In genomic region chr16:35623026-35623425, GRCm38 (mm10) we compare ENCODE assay signal across 28 mouse cellular contexts.
DNase-seq lines count a peak whose midpoint lies in the region; ATAC-seq lines count a peak whose summit lies in the region.
"Had no signal": no experiment of that assay in that cellular context is flagged by ENCODE, and none has a peak within 500 bp of the region (broad histone marks: within the 10 kb centered on the region; RNA-seq: fewer than 3 reads in every experiment).

No protein-coding gene starts in this region.

- no peaks in the 10 kb centered on the region for H3K9me3 ChIP-seq in hindbrain, embryonic 12.5 days (replicated peaks)
- H3K9me3 ChIP-seq: embryonic facial prominence, embryonic 12.5 days; embryonic facial prominence, embryonic 15.5 days; forebrain, embryonic 10.5 days; forebrain, embryonic 12.5 days; G1E had no signal

- peak; percentile 80 for DNase-seq in heart, adult 11 months
- no peak for DNase-seq in heart, postnatal 14 days
- peak; percentile 45 for DNase-seq in retina, postnatal 1 day
- no peak for DNase-seq in retina, embryonic 14.5 days (ENCODE audit: low spot score)
- DNase-seq in brain, adult 2 months (ENCODE audit: low read depth, low spot score): peak; percentile 54
- DNase-seq: adrenal gland, adult 8-10 months; adrenal gland, postnatal 14 days; adrenal gland, postnatal 36 days; B cell, adult 2 months; cerebellum, adult 11 months; cerebellum, adult 18-20 months; cerebellum, adult 8-10 months; cerebellum, adult 9-11 months; cerebellum, postnatal 14 days; cerebellum, postnatal 36 days; embryo, embryonic 11 days had no signal

- H3K9ac ChIP-seq in hindbrain, embryonic 12.5 days: no peak overlapping the region
- H3K9ac ChIP-seq: embryonic facial prominence, embryonic 12.5 days; embryonic facial prominence, embryonic 15.5 days; forebrain, embryonic 12.5 days had no signal

- H3K27me3 ChIP-seq in hindbrain, embryonic 12.5 days: no peaks in the 10 kb centered on the region
- H3K27me3 ChIP-seq: embryonic facial prominence, embryonic 12.5 days; forebrain, embryonic 12.5 days; Patski had no signal

- intact Hi-C loops in heart, postnatal 14 days (cut with DNase I): no loop called here

- H3K27ac ChIP-seq in hindbrain, embryonic 12.5 days: no peak overlapping the region
- H3K27ac ChIP-seq: embryonic facial prominence, embryonic 12.5 days; embryonic facial prominence, embryonic 15.5 days; forebrain, embryonic 10.5 days had no signal

- no peak overlapping the region for H3K4me2 ChIP-seq in hindbrain, embryonic 12.5 days (replicated peaks)
- H3K4me2 ChIP-seq: embryonic facial prominence, embryonic 12.5 days; embryonic facial prominence, embryonic 15.5 days; forebrain, embryonic 12.5 days had no signal

- no peak overlapping the region for H3K4me3 ChIP-seq in hindbrain, embryonic 12.5 days
- H3K4me3 ChIP-seq: embryonic facial prominence, embryonic 12.5 days; embryonic facial prominence, embryonic 15.5 days; erythroblast, embryonic 14.5 days; forebrain, embryonic 10.5 days; forebrain, embryonic 12.5 days had no signal

- WGBS in hindbrain, embryonic 12.5 days: 95% methylated on average over 2 of the region's 2 CpGs

- H3K36me3 ChIP-seq in hindbrain, embryonic 12.5 days: no peaks in the 10 kb centered on the region
- H3K36me3 ChIP-seq: embryonic facial prominence, embryonic 12.5 days; embryonic facial prominence, embryonic 15.5 days; G1E had no signal

- H3K4me1 ChIP-seq in hindbrain, embryonic 12.5 days: peaks cover 28% of the 10 kb centered on the region

- ATAC-seq in hindbrain, embryonic 12.5 days (ENCODE audit: low FRiP score): no peak
- ATAC-seq: activated CD4-positive, CD25-positive, alpha-beta regulatory T cell, adult 4 months; CD4-positive, CD25-positive, alpha-beta regulatory T cell, adult 4 months; forebrain, embryonic 14.5 days; forebrain, embryonic 16.5 days; Patski had no signal

Comparison
In these comparisons a context has a peak if more than half of its experiments do, and no peak if none do; other contexts are left out.
1. DNase-seq: peak in heart, adult 11 months (single experiment), retina, postnatal 1 day (single experiment) and brain, adult 2 months (single experiment); none in heart, postnatal 14 days (0 of 2) and retina, embryonic 14.5 days (single experiment).